Mouse (Mus musculus): ENCODE measurements at regions not wholly inside any gene's neighbourhood (a gene's known extent, or its start where the extent isn't known, plus 50 kb on each side); places are given as distances from the start of the nearest gene placed in this dataset.

DNA sequence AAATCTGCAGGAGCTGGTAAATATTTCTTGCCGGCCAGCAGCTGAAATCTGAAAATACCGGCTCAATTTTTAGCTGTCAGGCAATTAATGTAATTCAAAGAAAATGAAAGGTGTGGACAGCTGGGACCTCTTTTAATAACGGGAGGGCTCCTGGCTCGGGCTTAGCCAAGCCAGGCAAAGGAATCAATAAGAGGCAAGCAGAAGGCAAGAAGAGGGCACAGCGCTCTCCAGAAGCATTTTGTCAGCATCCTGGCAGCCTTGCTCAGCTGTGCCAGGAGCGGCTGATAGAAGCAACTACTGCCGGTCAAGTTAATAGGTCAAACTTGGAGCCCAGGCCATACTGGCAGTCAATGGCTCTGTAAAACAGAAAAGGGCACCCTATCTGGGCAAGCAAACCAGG lies 111.4 kb downstream of the Rps15a start:
- Histone ChIP-seq H3K27ac (ENCODE audit: insufficient read depth, low read depth) (no peak overlapping the region), H3K4me3 (replicated peaks in 1 of 3; ENCODE audit: low read depth in 2 of 3, low read length in 2 of 3, poor library complexity in 1 of 3) (no peak overlapping the region), H3K36me3 (replicated peaks in 1 of 2; ENCODE audit: control insufficient read depth in 1 of 2, insufficient read depth in 1 of 2, low read length in 1 of 2) (no peaks in the 10 kb centered on the region), H3K79me2 (replicated peaks; ENCODE audit: control insufficient read depth, extremely low read depth, insufficient read depth, poor library complexity, severe bottlenecking) (no peaks in the 10 kb centered on the region), H3K4me2 (ENCODE audit: insufficient read depth, low read depth, poor library complexity, severe bottlenecking) (no peak overlapping the region), H3K9ac (ENCODE audit: insufficient read depth, low read depth) (no peak overlapping the region), H3K9me3 (replicated peaks; ENCODE audit: low read length) (no peaks in the 10 kb centered on the region), H3K4me1 (ENCODE audit: control insufficient read depth in 1 of 2, insufficient read depth in 2 of 2) (no peaks in the 10 kb centered on the region), H3K27me3 (replicated peaks) (peaks cover 29% of the 10 kb centered on the region)
- TF ChIP-seq MYC (IDR thresholded peaks at IDR 0.05; ENCODE audit: low read depth, low read length): no peak
- TF ChIP-seq POLR2AphosphoS2 (IDR thresholded peaks at IDR 0.05; ENCODE audit: low read depth, low read length): no peak
- TF ChIP-seq JUN (IDR thresholded peaks at IDR 0.05; ENCODE audit: insufficient read depth, low read depth, low read length): no peak
- no peak for TF ChIP-seq EP300 (IDR thresholded peaks at IDR 0.05; ENCODE audit: low read length)
- TF ChIP-seq CHD2 (IDR thresholded peaks at IDR 0.05; ENCODE audit: low read length): no peak
- dilution Hi-C loops (cut with MboI; ENCODE audit: extremely low pct_ligation_motif_present, extremely low pct_unique_long_range_greater_than_20kb, low sequenced_read_pairs) (no loop called here), in situ Hi-C loops (cut with MboI; ENCODE audit: low pct_ligation_motif_present, low pct_unique_long_range_greater_than_20kb, low sequenced_read_pairs) (no loop called here)
- no peak for DNase-seq (ENCODE audit: extremely low read depth)

DNA sequence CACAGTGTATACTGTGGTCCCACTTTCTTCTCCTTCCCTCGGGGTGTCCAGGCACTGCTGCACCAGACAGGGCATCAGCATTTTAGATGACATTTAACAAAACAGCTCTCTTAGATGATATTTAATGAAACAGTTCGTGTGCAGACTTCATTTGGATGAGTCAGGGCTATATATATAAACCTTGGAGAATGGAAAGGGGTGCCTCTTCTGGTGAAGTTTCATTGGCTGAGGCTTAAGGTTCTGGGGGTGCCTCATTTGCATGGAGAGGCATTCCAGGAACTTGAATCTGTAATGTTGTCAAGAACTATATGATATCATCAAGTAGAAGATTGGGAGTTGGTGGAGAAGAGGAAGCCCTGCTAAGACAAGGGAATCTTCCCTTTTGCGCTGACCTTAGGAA lies 114.1 kb downstream of the Rps15a start:
- Histone ChIP-seq H3K27me3 (replicated peaks) (peaks cover 35% of the 10 kb centered on the region), H3K9ac (ENCODE audit: insufficient read depth, low read depth) (no peak overlapping the region), H3K4me1 (ENCODE audit: control insufficient read depth in 1 of 2, insufficient read depth in 2 of 2) (no peaks in the 10 kb centered on the region), H3K4me2 (ENCODE audit: insufficient read depth, low read depth, poor library complexity, severe bottlenecking) (no peak overlapping the region), H3K9me3 (replicated peaks; ENCODE audit: low read length) (no peaks in the 10 kb centered on the region), H3K27ac (ENCODE audit: insufficient read depth, low read depth) (no peak overlapping the region), H3K79me2 (replicated peaks; ENCODE audit: control insufficient read depth, extremely low read depth, insufficient read depth, poor library complexity, severe bottlenecking) (no peaks in the 10 kb centered on the region), H3K36me3 (replicated peaks in 1 of 2; ENCODE audit: control insufficient read depth in 1 of 2, insufficient read depth in 1 of 2, low read length in 1 of 2) (no peaks in the 10 kb centered on the region), H3K4me3 (replicated peaks in 1 of 3; ENCODE audit: low read depth in 2 of 3, low read length in 2 of 3, poor library complexity in 1 of 3) (no peak overlapping the region)
- DNase-seq (ENCODE audit: extremely low read depth): no peak
- dilution Hi-C loops (cut with MboI; ENCODE audit: extremely low pct_ligation_motif_present, extremely low pct_unique_long_range_greater_than_20kb, low sequenced_read_pairs) (no loop called here), in situ Hi-C loops (cut with MboI; ENCODE audit: low pct_ligation_motif_present, low pct_unique_long_range_greater_than_20kb, low sequenced_read_pairs) (no loop called here)
- TF ChIP-seq JUN (IDR thresholded peaks at IDR 0.05; ENCODE audit: insufficient read depth, low read depth, low read length): no peak
- TF ChIP-seq HCFC1 (IDR thresholded peaks at IDR 0.05; ENCODE audit: low read depth, low read length): no peak
- TF ChIP-seq ETS1 (conservative IDR thresholded peaks at IDR 0.05; ENCODE audit: low read depth, low read length): no peak
- no peak for TF ChIP-seq USF1 (IDR thresholded peaks at IDR 0.05; ENCODE audit: low read depth, low read length)
- TF ChIP-seq MAX (IDR thresholded peaks at IDR 0.05; ENCODE audit: low read length): no peak
- no peak for TF ChIP-seq UBTF (IDR thresholded peaks at IDR 0.05; ENCODE audit: low read depth, low read length)
- no peak for TF ChIP-seq SMC3 (IDR thresholded peaks at IDR 0.05; ENCODE audit: low read depth, low read length)
- TF ChIP-seq EP300 (IDR thresholded peaks at IDR 0.05; ENCODE audit: low read length): no peak
- no peak for TF ChIP-seq IRF4 (IDR thresholded peaks at IDR 0.05; ENCODE audit: low read depth, low read length)
- TF ChIP-seq NRF1 (IDR thresholded peaks at IDR 0.05; ENCODE audit: low read depth, low read length): no peak

DNA sequence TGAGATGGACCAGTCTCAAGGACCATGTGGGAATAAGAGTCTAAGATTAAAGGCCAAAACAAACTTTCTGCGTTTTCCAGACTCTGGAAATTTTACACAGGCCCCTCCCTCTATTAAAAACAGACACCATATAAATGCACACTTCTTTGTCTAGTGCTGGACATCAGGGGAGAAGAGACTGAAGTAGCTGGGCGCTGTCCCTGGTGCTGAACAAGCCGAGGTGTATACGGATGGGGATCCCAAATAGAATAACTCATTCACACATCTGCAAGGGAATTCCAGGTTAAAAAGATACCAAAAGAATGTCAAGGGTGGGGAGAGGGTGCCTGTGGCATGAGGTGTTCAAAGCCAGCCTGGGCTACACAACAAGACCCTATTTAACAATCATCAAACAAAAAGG lies 114.9 kb downstream of the Rps15a start:
- H3K9ac ChIP-seq (ENCODE audit: insufficient read depth, low read depth): no peak overlapping the region
- H3K4me1 ChIP-seq (ENCODE audit: control insufficient read depth in 1 of 2, insufficient read depth in 2 of 2): no peaks in the 10 kb centered on the region
- H3K4me3 ChIP-seq (replicated peaks in 1 of 3; ENCODE audit: low read depth in 2 of 3, low read length in 2 of 3, poor library complexity in 1 of 3): no peak overlapping the region
- peak; percentile 34 for DNase-seq (ENCODE audit: extremely low read depth)
- no peaks in the 10 kb centered on the region for H3K36me3 ChIP-seq (replicated peaks in 1 of 2; ENCODE audit: control insufficient read depth in 1 of 2, insufficient read depth in 1 of 2, low read length in 1 of 2)
- dilution Hi-C loops (cut with MboI; ENCODE audit: extremely low pct_ligation_motif_present, extremely low pct_unique_long_range_greater_than_20kb, low sequenced_read_pairs): no loop called here
- no peak overlapping the region for H3K4me2 ChIP-seq (ENCODE audit: insufficient read depth, low read depth, poor library complexity, severe bottlenecking)
- peaks cover 35% of the 10 kb centered on the region for H3K27me3 ChIP-seq (replicated peaks)
- TF ChIP-seq CHD2 (IDR thresholded peaks at IDR 0.05; ENCODE audit: low read length) (no peak), MAX (IDR thresholded peaks at IDR 0.05; ENCODE audit: low read length) (no peak), POLR2AphosphoS2 (IDR thresholded peaks at IDR 0.05; ENCODE audit: low read depth, low read length) (no peak), POLR2A (IDR thresholded peaks at IDR 0.05; ENCODE audit: low read depth, low read length) (no peak), TCF12 (IDR thresholded peaks at IDR 0.05; ENCODE audit: low read depth, low read length) (no peak), MAFK (IDR thresholded peaks at IDR 0.05; ENCODE audit: insufficient replicate concordance, low read length) (no peak), SIN3A (IDR thresholded peaks at IDR 0.05; ENCODE audit: low read length) (no peak), KAT2A (IDR thresholded peaks at IDR 0.05; ENCODE audit: insufficient replicate concordance, low read length) (no peak)
- H3K79me2 ChIP-seq (replicated peaks; ENCODE audit: control insufficient read depth, extremely low read depth, insufficient read depth, poor library complexity, severe bottlenecking): no peaks in the 10 kb centered on the region
- H3K27ac ChIP-seq (ENCODE audit: insufficient read depth, low read depth): no peak overlapping the region
- H3K9me3 ChIP-seq (replicated peaks; ENCODE audit: low read length): no peaks in the 10 kb centered on the region
- in situ Hi-C loops (cut with MboI; ENCODE audit: low pct_ligation_motif_present, low pct_unique_long_range_greater_than_20kb, low sequenced_read_pairs): no loop called here

Measured in CH12.LX (cell line).